Mouse (Mus musculus) layer of hippocampus, adult 8-10 months (tissue): ENCODE results near the gene Vars. TPM values are rescaled to one million over a fixed set of nuclear protein-coding genes. Genes with fewer than 3 reads are reported as not detected.
"Not testable (repeated sequence)": the region's sequence is repeated elsewhere in the genome, so short reads cannot be mapped to it uniquely, and the experiment has no call there.

Experiments used
- DNase-seq, 2 experiments: peaks; one replicate each; pipeline ENCODE4 v3.0.0; 2022; ENCODE audit warnings: low spot score in 2 of 2
- total RNA-seq, 4 experiments: library from RNA; stranded (reverse); gene quantifications; 2 replicates each; pipeline ENCODE4 v1.2.4; 2022

Gene Vars
- 10 to 100 TPM; 49.9 to 58.8 (median 51.3) TPM for total RNA-seq

GRCm38 (mm10) chr17:35000717-35001451 lies at the start of gene Vars:
Gene Vars (plus strand): TSS chr17:35000987.
- peak; percentile 63 to 70 for DNase-seq

- DNase-seq: peak in 1 of 2 experiments; percentile 51
Observed at GRCm38 (mm10) chr17:34951636-34952377, 49.0 kb upstream of the Vars start.

- DNase-seq: peak in 1 of 2 experiments; percentile 79
Observed at GRCm38 (mm10) chr17:34952378-34953040, 48.3 kb upstream of the Vars start.

- no peak for DNase-seq
Observed at GRCm38 (mm10) chr17:34953258-34953657, 47.5 kb upstream of the Vars start.

GRCm38 (mm10) chr17:34953904-34954303 lies 46.9 kb upstream of the Vars start:
- no peak for DNase-seq

- DNase-seq: no peak
Observed at GRCm38 (mm10) chr17:34954831-34955230, 46.0 kb upstream of the Vars start.

GRCm38 (mm10) chr17:34955884-34956283 lies 44.9 kb upstream of the Vars start:
- no peak for DNase-seq

- no peak for DNase-seq
Observed at GRCm38 (mm10) chr17:34956340-34956739, 44.4 kb upstream of the Vars start.

GRCm38 (mm10) chr17:34957291-34957690 lies 43.5 kb upstream of the Vars start:
- DNase-seq: not testable (repeated sequence)

- DNase-seq: not testable (repeated sequence)
Observed at GRCm38 (mm10) chr17:34957966-34958365, 42.8 kb upstream of the Vars start.

- DNase-seq: not testable (repeated sequence)
Observed at GRCm38 (mm10) chr17:34958734-34959129, 42.1 kb upstream of the Vars start.

- DNase-seq: peak; percentile 74 to 82
Observed at GRCm38 (mm10) chr17:34959130-34959778, 41.5 kb upstream of the Vars start, which contains the start of gene Hspa1b. Gene Hspa1b (minus strand): TSS chr17:34959238.

- no peak for DNase-seq
Observed at GRCm38 (mm10) chr17:34959881-34960515, 40.8 kb upstream of the Vars start.

GRCm38 (mm10) chr17:34960702-34961493 lies 39.9 kb upstream of the Vars start:
- DNase-seq: no peak

- DNase-seq: no peak
Observed at GRCm38 (mm10) chr17:34962125-34962524, 38.7 kb upstream of the Vars start.

- DNase-seq: no peak
Observed at GRCm38 (mm10) chr17:34962841-34963240, 37.9 kb upstream of the Vars start.

GRCm38 (mm10) chr17:34964640-34965049 lies 36.1 kb upstream of the Vars start:
- no peak for DNase-seq

GRCm38 (mm10) chr17:34965627-34966026 lies 35.2 kb upstream of the Vars start:
- DNase-seq: no peak

- DNase-seq: not testable (repeated sequence)
Observed at GRCm38 (mm10) chr17:34969822-34970221, 31.0 kb upstream of the Vars start, which contains the start of gene Gm20481. Gene Gm20481 (plus strand): TSS chr17:34969912.

GRCm38 (mm10) chr17:34970850-34971249 lies 29.9 kb upstream of the Vars start:
- DNase-seq: not testable (repeated sequence)
